Mouse (Mus musculus) left cerebral cortex, adult 8-10 months (tissue): Measurements from ENCODE around the gene Sdk1. TPM values are rescaled to one million over a fixed set of nuclear protein-coding genes. Genes with fewer than 3 reads are reported as not detected.
A peak's percentile ranks its signal among the peaks of the same experiment; 100 is the strongest.

ENCODE experiments used
- DNase-seq, 2 experiments: peaks; one replicate each; pipeline ENCODE4 v3.0.0; 2022; ENCODE audit warnings: low spot score in 2 of 2
- total RNA-seq, 4 experiments: library from RNA; stranded (reverse); gene quantifications; 2 replicates each; pipeline ENCODE4 v1.2.4; 2022

Gene Sdk1
- total RNA-seq, result 10 to 100 TPM in 3 of 4 experiments, 1 to 10 TPM in 1; 8.6 to 11.7 (median 10.4) TPM

- DNase-seq, result peak; percentile 81 to 88
These were observed at the start of gene Sdk1 for GRCm38 (mm10) chr5:141240841-141241543. TSS of gene Sdk1 (plus strand) at chr5:141241490.

GRCm38 (mm10) chr5:141197278-141197677 lies 44.0 kb upstream of the Sdk1 start:
- DNase-seq, result no peak

- peak in 1 of 2 experiments; percentile 5 for DNase-seq
These were observed 38.8 kb upstream of the Sdk1 start for GRCm38 (mm10) chr5:141202276-141203065.

DNA sequence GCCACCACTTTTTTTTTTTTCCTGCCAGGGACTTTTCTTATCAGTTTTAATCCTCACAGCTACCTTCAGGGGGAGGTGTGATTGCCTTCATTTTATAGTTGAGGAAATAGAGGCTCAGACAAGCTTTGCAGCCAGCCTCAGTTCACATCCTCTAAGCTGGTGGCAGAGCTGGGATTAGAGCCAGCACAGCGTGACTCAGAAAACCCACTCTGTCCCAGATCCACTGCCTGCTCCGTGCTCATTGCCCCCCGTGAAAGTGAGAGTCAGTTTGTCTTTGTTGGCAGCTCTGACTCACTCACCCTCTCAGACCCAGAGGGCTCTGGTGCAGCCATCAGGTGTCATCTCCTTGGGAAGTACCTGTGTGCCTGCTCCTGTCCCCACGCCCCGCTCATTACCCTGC lies 34.2 kb upstream of the Sdk1 start:
- peak; percentile 7 to 24 for DNase-seq

DNA sequence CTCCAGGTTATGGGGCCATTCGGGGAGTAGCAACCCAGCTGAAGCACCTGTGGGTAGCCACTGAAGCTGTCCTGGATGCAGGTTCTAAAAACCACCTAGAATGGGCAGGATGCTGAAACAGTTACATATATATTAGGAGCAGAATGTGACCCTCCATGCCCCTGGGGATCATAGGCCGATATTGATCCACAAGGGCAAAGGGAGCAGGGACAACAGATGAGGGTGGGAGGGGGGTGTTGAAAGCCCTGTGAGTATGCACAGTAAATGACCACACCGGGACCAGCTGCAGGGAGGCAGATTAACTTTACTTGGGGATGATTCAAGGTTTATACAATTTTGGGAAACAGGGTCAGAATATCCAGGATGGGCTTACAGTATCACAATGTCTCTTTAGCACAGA lies 16.0 kb upstream of the Sdk1 start:
- DNase-seq, result no peak

GRCm38 (mm10) chr5:141234326-141234725 lies 7.0 kb upstream of the Sdk1 start:
- DNase-seq, result no peak

DNA sequence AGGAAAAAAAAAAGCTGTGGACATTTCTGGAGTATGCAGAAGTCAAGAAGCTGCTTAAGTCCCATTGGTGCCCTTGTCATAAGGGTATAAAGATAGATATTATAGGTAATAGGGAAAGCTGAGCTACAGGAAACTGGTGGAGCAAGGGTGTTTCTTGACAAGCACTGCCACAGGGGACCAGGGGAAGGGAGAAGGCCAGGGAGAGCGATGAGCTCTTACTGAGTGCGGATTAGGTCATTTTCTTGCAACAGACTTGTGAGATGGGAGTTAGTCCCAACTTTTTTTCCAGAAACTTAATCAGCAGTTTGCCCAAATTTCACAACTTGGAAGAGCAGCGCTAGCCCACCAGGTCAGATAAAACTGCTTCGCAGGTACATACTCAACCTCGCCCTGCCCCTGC lies 1.9 kb upstream of the Sdk1 start:
- no peak for DNase-seq

DNA sequence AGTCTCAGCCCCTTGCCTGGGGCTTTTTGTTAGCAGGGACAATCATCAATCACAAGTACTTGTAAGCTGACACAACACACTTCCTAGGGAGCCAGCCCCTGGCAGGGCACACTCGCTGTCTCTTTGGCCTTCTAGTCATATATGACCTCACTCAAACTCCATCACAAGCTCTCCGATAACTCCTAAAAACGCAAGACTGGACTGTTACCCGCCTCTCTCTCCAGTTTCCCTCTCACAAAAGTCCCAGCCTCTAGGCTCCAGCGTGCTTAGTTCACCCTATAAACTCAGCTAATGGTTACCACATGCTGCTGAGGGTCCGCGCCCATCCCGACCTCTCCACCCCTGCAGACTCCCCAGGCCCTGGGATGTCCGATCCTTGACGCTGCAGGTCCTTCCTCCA lies 849 bp upstream of the Sdk1 start:
- no peak for DNase-seq

GRCm38 (mm10) chr5:141241645-141242284 lies 475 bp downstream of the Sdk1 start:
- DNase-seq, result peak; percentile 1 to 7

DNA sequence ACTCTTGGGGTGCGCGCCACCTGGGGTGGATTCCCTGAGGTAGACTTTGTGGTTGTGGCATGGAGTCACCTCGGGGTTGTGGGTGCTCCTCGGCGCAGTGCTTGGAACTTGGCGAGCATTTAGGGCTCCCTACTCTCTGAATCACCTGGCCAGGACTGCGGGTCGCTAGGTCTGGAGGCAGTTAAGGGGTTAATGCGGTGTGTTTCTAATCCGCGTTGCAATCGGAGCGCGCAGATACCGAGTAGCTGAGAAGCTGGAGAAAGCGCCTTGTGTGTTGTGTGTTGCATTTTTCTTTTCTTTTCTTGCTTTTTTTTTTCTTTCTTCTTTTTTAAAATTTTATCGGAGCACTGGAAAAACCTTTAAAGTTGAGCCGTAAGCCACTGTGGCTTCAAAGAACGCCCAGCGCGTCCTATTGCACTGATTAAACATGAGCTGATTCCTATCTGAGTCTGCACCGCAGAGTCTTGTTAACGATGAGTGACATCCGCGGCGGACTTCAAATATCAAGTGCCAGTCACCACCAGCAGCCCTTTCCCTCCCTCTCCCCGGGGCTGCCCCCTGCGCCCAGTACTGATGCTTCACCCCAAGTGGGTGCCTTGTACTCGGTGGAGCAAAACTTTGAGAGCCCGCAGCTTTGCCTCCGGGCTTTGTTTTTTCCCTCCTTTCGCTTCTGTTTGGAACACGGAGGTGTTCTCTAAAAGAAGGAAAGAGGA lies 2.1 kb downstream of the Sdk1 start:
- peak in 1 of 2 experiments; percentile 9 for DNase-seq

- no peak for DNase-seq
These were observed 23.0 kb downstream of the Sdk1 start for GRCm38 (mm10) chr5:141264253-141264652.

DNA sequence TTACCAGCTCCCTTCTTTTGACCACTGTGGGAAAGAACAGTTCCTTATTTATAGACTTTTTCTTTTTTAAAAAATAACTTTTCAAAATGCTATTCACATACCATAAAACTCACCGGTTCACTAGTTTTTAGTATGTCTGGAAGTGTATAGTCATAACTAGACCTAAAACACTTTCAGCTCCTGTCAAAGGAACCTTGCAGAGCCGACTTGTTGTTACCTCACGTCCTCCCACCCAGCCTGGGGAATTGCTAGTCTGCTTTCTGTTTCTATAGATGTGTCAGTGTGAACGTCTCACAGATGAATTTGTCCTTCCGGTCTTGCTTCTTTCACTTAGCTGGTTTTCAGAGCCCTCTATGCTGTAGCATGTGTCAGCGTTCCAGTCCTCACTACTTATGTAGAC lies 35.8 kb downstream of the Sdk1 start:
- no peak for DNase-seq

- DNase-seq, result no peak
These were observed 40.5 kb downstream of the Sdk1 start for GRCm38 (mm10) chr5:141281751-141282150.

- no peak for DNase-seq
These were observed 48.3 kb downstream of the Sdk1 start for GRCm38 (mm10) chr5:141289611-141290010.

GRCm38 (mm10) chr5:141295240-141295639 lies 54.0 kb downstream of the Sdk1 start:
- peak in 1 of 2 experiments; percentile 26 for DNase-seq

- DNase-seq, result no peak
These were observed 61.0 kb downstream of the Sdk1 start for GRCm38 (mm10) chr5:141302287-141302694.

- no peak for DNase-seq
These were observed 62.5 kb downstream of the Sdk1 start for GRCm38 (mm10) chr5:141303746-141304145.

DNA sequence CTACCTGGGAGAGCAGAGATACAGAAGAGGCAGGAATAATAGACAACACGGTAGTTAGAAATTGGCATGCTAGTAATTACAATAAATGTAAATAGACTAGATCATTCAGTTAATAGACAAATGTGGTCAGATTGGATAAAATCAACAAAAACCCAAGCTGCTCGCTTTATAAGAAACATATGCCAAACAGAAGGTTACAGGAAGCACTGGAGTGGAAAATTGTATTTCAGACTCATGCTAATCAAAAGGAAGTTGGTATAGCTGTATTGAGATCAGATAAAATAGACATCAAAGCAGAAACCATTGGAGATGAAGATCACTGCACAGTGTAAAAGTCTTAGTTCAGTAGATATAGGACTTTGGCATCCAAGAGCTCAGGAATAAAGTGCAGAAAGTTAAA lies 63.4 kb downstream of the Sdk1 start:
- DNase-seq, result no peak

- no peak for DNase-seq
These were observed 69.4 kb downstream of the Sdk1 start for GRCm38 (mm10) chr5:141310641-141311040.

DNA sequence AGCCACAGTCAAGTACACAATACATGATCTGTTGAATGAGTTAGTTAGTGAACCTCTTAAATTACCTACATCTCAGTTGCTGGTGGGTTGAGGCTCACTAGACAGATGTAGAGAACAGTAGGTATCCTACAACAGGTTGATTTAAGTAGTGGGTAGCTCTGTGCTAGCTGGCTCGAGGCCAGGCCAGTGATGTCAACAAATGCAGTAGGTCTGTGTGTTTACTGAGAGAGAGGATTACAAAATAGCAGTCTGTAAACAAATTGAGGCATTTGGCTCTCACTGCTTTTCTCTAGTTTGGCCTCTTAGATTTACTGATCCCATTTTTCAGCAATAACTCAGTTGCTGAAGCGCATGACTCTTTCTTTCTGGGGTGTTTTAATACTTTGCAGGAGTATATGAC lies 70.5 kb downstream of the Sdk1 start:
- DNase-seq, result no peak

DNA sequence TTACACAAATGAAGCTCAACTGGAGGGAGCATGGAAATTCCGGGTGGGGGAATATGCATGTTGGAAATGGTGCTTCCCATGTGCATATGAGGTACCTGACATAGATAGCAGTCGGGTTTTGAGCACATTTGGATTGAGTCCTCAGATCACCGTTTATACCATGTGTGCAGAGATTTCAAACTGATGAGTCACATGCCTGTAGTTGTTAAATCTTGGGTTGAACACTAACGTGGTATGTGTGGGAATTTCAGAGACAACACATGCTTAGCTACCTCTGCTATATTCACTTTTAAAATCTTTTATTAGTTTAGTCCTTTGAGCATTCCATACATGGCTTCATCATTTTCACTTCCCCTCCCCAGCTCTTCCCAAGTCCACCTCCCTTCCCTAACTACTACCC lies 71.0 kb downstream of the Sdk1 start:
- no peak for DNase-seq

- no peak for DNase-seq
These were observed 75.8 kb downstream of the Sdk1 start for GRCm38 (mm10) chr5:141317095-141317494.
